Mouse (Mus musculus): ENCODE results near the gene Etv3. TPM values are rescaled to one million over a fixed set of nuclear protein-coding genes. Genes with fewer than 3 reads are reported as not detected.
"Not testable (repeated sequence)": the region's sequence is repeated elsewhere in the genome, so short reads cannot be mapped to it uniquely, and the experiment has no call there.

The Etv3 gene
- polyA plus RNA-seq, 1 experiment from 2014 or later: 12.9 TPM

DNA sequence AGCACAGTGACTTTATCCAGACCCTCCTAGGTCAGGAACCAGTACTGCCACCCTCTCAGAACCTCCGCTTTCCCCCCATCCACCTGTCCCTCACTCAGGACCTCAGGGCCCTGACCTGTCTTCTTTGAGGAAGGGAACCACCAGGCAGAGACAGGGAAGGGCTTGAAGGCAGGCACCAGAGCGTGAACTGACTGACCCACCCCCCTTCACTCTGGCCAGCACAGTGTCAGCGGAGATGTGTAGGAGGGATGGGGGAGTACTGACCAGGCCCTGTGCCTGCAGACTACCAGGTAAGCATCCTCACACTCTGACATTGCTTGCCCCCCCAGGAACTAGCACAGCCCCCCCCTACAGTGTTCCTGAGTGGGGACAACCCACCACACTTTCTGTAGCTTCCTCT is 20.3 kb downstream of the Etv3 start:
- Histone ChIP-seq H3K4me3 (replicated peaks) (no peak overlapping the region), H3K27ac (no peak overlapping the region), H3K36me3 (peaks cover 3% of the 10 kb centered on the region; the same call in 1 of the 2 replicates), H3K4me1 (replicated peaks) (peaks cover 27% of the 10 kb centered on the region), H3K4me2 (replicated peaks) (no peak overlapping the region), H3K9ac (replicated peaks) (no peak overlapping the region), H3K9me3 (no peaks in the 10 kb centered on the region), H3K27me3 (peaks cover 9% of the 10 kb centered on the region)
- ATAC-seq: no peak
- 65% methylated on average over 3 of the region's 3 CpGs for WGBS

GRCm38 (mm10) chr3:87546291-87546721 is 21.1 kb downstream of the Etv3 start:
- 79% methylated on average over 10 of the region's 10 CpGs for WGBS
- H3K4me2 ChIP-seq (replicated peaks): no peak overlapping the region
- H3K36me3 ChIP-seq: peaks cover 3% of the 10 kb centered on the region; the same call in 1 of the 2 replicates
- H3K9ac ChIP-seq (replicated peaks): no peak overlapping the region
- H3K4me3 ChIP-seq (replicated peaks): no peak overlapping the region
- no peak for ATAC-seq
- no peak overlapping the region for H3K27ac ChIP-seq
- H3K4me1 ChIP-seq (replicated peaks): peaks cover 22% of the 10 kb centered on the region
- H3K9me3 ChIP-seq: no peaks in the 10 kb centered on the region
- peaks cover 16% of the 10 kb centered on the region for H3K27me3 ChIP-seq

DNA sequence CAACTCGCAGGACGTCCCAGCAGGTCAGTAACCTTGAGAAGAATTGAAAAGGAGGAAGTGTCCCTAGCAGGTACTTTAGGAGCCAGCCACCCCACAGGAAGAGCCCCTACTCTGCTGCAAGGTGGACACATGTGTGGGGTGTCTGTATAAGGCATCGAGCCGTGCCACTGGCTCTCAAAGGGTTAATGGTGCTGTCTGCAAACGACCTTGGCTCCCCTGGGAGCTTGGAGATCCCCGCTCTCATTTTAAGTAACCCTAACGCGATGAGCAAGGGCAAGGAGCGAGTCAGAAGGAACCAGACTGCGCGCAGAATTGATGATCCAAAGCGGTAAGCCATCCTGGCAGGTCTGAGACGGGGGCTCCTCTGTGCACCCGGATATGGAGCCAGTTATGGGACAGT is 24.7 kb downstream of the Etv3 start:
- Histone ChIP-seq H3K27ac (no peak overlapping the region), H3K9ac (replicated peaks) (no peak overlapping the region), H3K4me1 (replicated peaks) (peaks cover 7% of the 10 kb centered on the region), H3K27me3 (peaks cover 20% of the 10 kb centered on the region), H3K9me3 (no peaks in the 10 kb centered on the region), H3K4me3 (replicated peaks) (no peak overlapping the region), H3K4me2 (replicated peaks) (no peak overlapping the region), H3K36me3 (no peaks in the 10 kb centered on the region)
- ATAC-seq: no peak
- 23% methylated on average over 14 of the region's 14 CpGs for WGBS

DNA sequence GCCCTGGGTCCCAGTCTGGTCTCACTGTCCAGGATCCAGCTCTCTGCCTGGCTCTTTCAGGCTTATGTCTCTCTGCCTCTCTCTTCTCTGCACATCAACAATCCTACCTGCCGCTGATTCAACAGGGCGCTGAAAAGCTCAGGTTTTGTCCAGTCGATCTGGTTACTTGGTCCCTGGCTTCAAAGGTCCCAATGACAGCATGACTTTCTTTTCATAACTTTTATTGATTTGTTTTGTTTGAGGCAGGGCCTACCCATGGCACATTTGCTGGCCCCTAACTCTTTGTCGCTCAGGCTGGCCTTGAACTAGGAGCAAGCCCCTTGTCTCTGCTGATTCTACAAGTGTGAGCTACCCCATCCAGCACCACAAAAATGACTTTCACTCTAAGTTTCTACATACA is 27.1 kb downstream of the Etv3 start:
- H3K4me2 ChIP-seq (replicated peaks): no peak overlapping the region
- H3K27ac ChIP-seq: no peak overlapping the region
- peaks cover 20% of the 10 kb centered on the region for H3K27me3 ChIP-seq
- no peak overlapping the region for H3K4me3 ChIP-seq (replicated peaks)
- WGBS: 92% methylated on average over 4 of the region's 4 CpGs
- H3K9me3 ChIP-seq: no peaks in the 10 kb centered on the region
- no peak overlapping the region for H3K9ac ChIP-seq (replicated peaks)
- H3K36me3 ChIP-seq: no peaks in the 10 kb centered on the region
- peaks cover 7% of the 10 kb centered on the region for H3K4me1 ChIP-seq (replicated peaks)
- ATAC-seq: no peak

GRCm38 (mm10) chr3:87553196-87553935 is 28.2 kb downstream of the Etv3 start:
- Histone ChIP-seq H3K27ac (no peak overlapping the region), H3K9me3 (no peaks in the 10 kb centered on the region), H3K4me3 (replicated peaks) (no peak overlapping the region), H3K36me3 (no peaks in the 10 kb centered on the region), H3K4me2 (replicated peaks) (no peak overlapping the region), H3K4me1 (replicated peaks) (peaks cover 7% of the 10 kb centered on the region), H3K27me3 (peaks cover 20% of the 10 kb centered on the region), H3K9ac (replicated peaks) (no peak overlapping the region)
- ATAC-seq: no peak
- 69% methylated on average over 11 of the region's 11 CpGs for WGBS

DNA sequence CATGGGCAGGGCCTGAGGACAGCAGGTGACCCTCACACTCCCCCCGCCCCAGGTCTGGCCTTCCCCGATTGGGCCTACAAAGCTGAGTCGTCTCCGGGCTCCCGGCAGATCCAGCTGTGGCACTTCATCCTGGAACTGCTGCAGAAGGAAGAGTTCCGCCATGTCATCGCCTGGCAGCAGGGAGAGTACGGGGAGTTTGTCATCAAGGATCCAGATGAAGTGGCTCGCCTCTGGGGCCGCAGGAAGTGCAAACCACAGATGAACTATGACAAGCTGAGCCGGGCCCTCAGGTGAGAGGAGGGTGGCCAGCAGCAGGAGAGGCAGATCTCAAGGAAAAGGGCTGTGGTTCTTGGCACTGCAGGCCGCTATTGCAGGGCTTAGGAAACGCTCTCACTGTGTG is 29.7 kb downstream of the Etv3 start:
- H3K36me3 ChIP-seq; H3K4me2 ChIP-seq (replicated peaks); H3K9ac ChIP-seq (replicated peaks); H3K27ac ChIP-seq; H3K4me3 ChIP-seq (replicated peaks); H3K4me1 ChIP-seq (replicated peaks); ATAC-seq; H3K9me3 ChIP-seq: not testable (repeated sequence)
- H3K27me3 ChIP-seq: peaks cover 17% of the 10 kb centered on the region
- WGBS: 88% methylated on average over 13 of the region's 13 CpGs

DNA sequence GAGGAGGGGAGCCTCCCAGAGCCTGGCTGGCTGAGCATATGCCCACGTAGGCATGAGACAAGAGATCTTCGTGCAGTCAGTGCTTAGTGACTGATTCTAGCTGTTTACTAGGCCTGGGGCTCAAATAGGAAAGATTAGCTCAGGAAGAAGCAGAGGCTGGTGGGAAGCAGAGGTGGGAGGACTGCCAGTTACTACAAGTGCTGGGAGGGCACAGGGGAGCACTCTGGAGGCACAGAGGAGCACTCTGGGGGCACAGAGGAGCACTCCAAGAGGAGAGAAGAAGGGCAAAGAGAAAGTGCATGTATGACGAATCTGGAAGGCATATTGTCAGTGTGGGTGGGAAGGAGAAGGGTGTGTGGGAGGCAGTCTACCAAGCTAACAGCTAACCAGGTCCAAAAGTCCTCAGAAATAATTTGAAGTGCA is 30.9 kb downstream of the Etv3 start:
- WGBS: 73% methylated on average over 3 of the region's 3 CpGs
- peaks cover 5% of the 10 kb centered on the region for H3K27me3 ChIP-seq

DNA sequence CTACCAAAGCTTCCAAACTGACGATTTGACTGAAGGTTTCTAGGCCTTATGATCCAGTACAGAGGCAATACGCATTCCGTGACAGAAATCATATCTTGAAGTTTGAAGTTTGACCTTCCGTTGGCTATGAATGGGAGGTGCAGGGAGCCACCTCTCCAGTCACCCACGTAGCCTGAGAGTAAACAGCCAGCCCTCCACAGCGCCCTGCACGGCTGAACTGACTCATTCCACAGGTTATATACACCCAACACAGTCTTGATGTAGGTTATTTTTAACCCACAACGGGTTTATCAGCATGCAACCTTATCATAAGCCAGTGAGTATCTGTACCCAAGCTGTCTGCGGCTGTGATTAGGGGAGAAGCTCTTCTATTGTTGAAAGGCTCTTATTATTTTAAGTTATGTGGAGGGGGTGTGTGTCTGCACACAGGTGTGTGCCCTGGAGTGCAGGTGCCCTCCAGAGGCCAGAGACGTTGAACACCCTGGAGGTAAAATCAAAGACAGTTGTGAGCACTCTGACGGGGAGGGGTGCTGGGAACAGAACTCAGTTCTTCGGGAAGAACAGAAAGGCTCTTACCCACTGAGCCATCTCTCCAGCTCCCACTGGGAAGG is 31.6 kb downstream of the Etv3 start:
- no peak overlapping the region for H3K4me3 ChIP-seq (replicated peaks)
- H3K4me1 ChIP-seq (replicated peaks): no peaks in the 10 kb centered on the region
- 89% methylated on average over 12 of the region's 12 CpGs for WGBS
- no peak overlapping the region for H3K27ac ChIP-seq
- H3K9ac ChIP-seq (replicated peaks): no peak overlapping the region
- ATAC-seq: no peak
- no peaks in the 10 kb centered on the region for H3K36me3 ChIP-seq
- no peaks in the 10 kb centered on the region; the same call in 1 of the 2 replicates for H3K27me3 ChIP-seq
- H3K9me3 ChIP-seq: no peaks in the 10 kb centered on the region
- no peak overlapping the region for H3K4me2 ChIP-seq (replicated peaks)

More for the DNA sequence above, 30.9 kb downstream of the Etv3 start:
- Histone ChIP-seq H3K9ac (replicated peaks) (no peak overlapping the region), H3K9me3 (no peaks in the 10 kb centered on the region), H3K27ac (no peak overlapping the region), H3K4me1 (replicated peaks) (no peaks in the 10 kb centered on the region), H3K4me2 (replicated peaks) (no peak overlapping the region), H3K4me3 (replicated peaks) (no peak overlapping the region), H3K36me3 (no peaks in the 10 kb centered on the region)
- no peak for ATAC-seq

DNA sequence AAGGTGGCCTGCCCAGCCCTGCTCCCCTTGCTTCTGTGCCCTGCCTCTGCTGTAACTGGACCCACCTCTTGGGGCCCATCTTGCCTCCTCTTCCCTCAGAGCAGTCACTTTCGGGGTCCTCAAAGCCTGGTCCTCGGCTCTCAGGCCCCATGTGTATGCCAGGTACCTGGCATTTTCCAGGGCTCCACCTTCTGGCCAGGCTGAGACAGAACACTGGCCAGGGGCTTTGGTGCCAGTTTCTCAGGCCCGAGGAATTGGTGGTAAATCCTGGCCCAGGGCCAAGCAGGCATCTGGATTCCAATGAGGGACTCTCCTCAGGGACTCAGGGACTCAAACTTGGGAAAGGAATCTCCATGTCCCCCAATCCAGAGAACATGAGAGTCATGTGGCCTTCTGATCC is 34.9 kb downstream of the Etv3 start:
- Histone ChIP-seq H3K4me1 (replicated peaks) (peaks cover under 1% of the 10 kb centered on the region), H3K27me3 (no peaks in the 10 kb centered on the region), H3K4me2 (replicated peaks) (no peak overlapping the region), H3K36me3 (no peaks in the 10 kb centered on the region), H3K9me3 (no peaks in the 10 kb centered on the region), H3K27ac (no peak overlapping the region), H3K9ac (replicated peaks) (no peak overlapping the region), H3K4me3 (replicated peaks) (no peak overlapping the region)
- 53% methylated on average over 3 of the region's 3 CpGs for WGBS
- ATAC-seq: no peak

DNA sequence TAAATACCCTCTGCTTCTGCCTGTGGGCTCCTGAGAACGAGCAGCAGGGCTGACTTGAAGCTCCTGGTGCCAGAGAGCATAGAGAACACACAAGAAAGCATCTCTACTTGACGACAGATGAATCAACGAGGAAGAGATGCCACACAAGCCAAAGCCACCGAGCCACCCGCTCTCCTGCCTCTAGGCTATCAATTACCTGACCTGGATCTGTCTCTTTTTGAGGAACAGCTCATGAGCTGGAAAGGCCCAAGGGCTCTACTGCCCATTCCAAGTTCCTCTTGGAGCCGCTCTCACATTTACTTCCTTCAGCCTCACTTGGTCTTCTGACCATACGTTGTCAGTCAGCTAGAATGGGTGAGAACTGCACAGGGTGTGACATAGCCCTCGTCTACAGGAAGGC is 36.2 kb downstream of the Etv3 start:
- H3K4me2 ChIP-seq (replicated peaks): no peak overlapping the region
- H3K9me3 ChIP-seq: no peaks in the 10 kb centered on the region
- peaks cover 9% of the 10 kb centered on the region for H3K4me1 ChIP-seq (replicated peaks)
- WGBS: 81% methylated on average over 8 of the region's 8 CpGs
- no peak for ATAC-seq
- H3K27ac ChIP-seq: no peak overlapping the region
- no peaks in the 10 kb centered on the region for H3K36me3 ChIP-seq
- no peaks in the 10 kb centered on the region for H3K27me3 ChIP-seq
- H3K9ac ChIP-seq (replicated peaks): no peak overlapping the region
- no peak overlapping the region for H3K4me3 ChIP-seq (replicated peaks)

GRCm38 (mm10) chr3:87562370-87562769 is 37.2 kb downstream of the Etv3 start:
- 4% methylated on average over 6 of the region's 6 CpGs for WGBS
- H3K36me3 ChIP-seq: no peaks in the 10 kb centered on the region
- no peaks in the 10 kb centered on the region for H3K27me3 ChIP-seq
- H3K4me1 ChIP-seq (replicated peaks): peaks cover 12% of the 10 kb centered on the region
- ATAC-seq: no peak
- no peak overlapping the region for H3K9ac ChIP-seq (replicated peaks)
- H3K27ac ChIP-seq: no peak overlapping the region
- no peak overlapping the region for H3K4me3 ChIP-seq (replicated peaks)
- H3K9me3 ChIP-seq: no peaks in the 10 kb centered on the region
- no peak overlapping the region for H3K4me2 ChIP-seq (replicated peaks)

DNA sequence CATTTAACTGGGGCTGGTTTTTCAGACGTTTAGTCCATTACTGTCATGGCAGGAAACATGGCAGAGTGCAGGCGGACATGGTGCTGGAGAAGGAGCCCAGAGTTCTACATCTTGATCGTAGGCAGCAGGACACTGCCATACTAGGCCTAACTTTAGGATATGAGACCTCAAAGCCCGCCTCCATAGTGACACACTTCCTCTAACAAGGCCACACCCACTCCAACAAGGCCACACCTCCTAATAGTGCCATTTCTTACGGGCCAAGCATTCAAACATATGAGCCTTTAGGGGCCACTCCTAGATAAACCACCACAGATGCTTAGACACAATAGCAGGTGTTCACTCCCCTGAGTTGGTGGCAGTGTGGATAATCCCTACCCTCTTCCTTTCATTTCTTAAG is 38.3 kb downstream of the Etv3 start:
- no peaks in the 10 kb centered on the region for H3K9me3 ChIP-seq
- no peak overlapping the region for H3K4me3 ChIP-seq (replicated peaks)
- H3K27ac ChIP-seq: no peak overlapping the region
- H3K36me3 ChIP-seq: no peaks in the 10 kb centered on the region
- no peaks in the 10 kb centered on the region for H3K27me3 ChIP-seq
- no peak for ATAC-seq
- WGBS: 85% methylated on average over 5 of the region's 5 CpGs
- peaks cover 12% of the 10 kb centered on the region for H3K4me1 ChIP-seq (replicated peaks)
- no peak overlapping the region for H3K9ac ChIP-seq (replicated peaks)
- no peak overlapping the region for H3K4me2 ChIP-seq (replicated peaks)

Data from midbrain, embryonic 13.5 days (tissue).